Mouse (Mus musculus): ENCODE results near the gene Skap1. TPM values are rescaled to one million over a fixed set of nuclear protein-coding genes. Genes with fewer than 3 reads are reported as not detected.

Gene Skap1
- polyA plus RNA-seq, 1 experiment from 2014 or later, result 7.4 TPM

DNA sequence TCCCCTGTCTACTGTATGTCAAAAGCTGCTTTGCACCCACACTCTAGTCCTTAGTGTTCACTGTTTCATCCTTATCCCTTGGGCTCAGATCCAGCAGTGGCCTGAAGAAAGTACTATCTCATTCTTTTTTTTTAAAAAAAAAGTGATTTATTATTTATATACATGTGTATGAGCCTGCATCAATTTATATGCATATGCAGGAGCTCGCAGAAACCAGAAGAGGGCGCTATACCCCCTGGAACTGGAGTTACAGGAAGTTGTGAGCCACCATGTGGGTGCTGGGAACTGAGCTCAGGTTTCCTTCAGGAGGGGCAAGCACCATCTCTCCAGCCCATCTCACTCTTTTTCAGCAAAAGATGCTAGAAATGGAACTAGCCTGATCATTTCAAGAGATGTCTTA is 70.1 kb downstream of the Skap1 start:
- H3K4me2 ChIP-seq (ENCODE audit: low read length), result no peak overlapping the region
- no peak overlapping the region for H3K4me3 ChIP-seq (ENCODE audit: low read length)
- no peaks in the 10 kb centered on the region for H3K9me3 ChIP-seq (ENCODE audit: control insufficient read depth, low read length)
- no peaks in the 10 kb centered on the region; the same call in 1 of the 2 replicates for H3K27me3 ChIP-seq (replicated peaks; ENCODE audit: control insufficient read depth, insufficient read depth, low read length)
- no peaks in the 10 kb centered on the region for H3K36me3 ChIP-seq (ENCODE audit: control insufficient read depth, insufficient read depth, low read length)
- ATAC-seq, result no peak
- 73% methylated on average over 2 of the region's 2 CpGs for WGBS
- no peak overlapping the region for H3K9ac ChIP-seq (ENCODE audit: low read depth, low read length)
- H3K27ac ChIP-seq (ENCODE audit: low read depth, low read length), result no peak overlapping the region
- peaks cover 2% of the 10 kb centered on the region; the same call in 1 of the 2 replicates for H3K4me1 ChIP-seq (ENCODE audit: control insufficient read depth, insufficient read depth, low read depth, low read length)

DNA sequence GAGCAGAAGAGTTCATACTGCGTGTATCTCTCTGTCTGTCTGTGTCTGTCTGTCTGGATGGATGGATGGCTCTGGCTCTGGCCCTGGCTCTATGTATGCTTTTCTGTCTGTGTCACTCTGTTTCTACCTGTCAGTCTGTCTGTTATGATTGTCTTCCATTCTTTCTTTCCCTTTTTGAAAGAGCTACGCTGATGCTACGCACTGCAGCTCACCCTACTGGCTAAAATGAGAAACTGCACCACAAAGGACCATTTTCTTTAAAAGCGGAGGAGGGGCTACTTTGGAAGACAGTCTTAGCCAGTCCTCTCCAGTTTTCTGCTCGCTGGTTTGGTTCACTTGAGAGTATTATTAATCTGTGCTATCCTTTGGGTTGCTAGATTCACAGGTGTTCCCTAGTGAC is 71.8 kb downstream of the Skap1 start:
- 15% methylated on average over 5 of the region's 5 CpGs for WGBS
- peaks cover 2% of the 10 kb centered on the region; the same call in 1 of the 2 replicates for H3K4me1 ChIP-seq (ENCODE audit: control insufficient read depth, insufficient read depth, low read depth, low read length)
- no peak overlapping the region for H3K27ac ChIP-seq (ENCODE audit: low read depth, low read length)
- H3K36me3 ChIP-seq (ENCODE audit: control insufficient read depth, insufficient read depth, low read length), result no peaks in the 10 kb centered on the region
- no peak overlapping the region for H3K4me2 ChIP-seq (ENCODE audit: low read length)
- no peaks in the 10 kb centered on the region; the same call in 1 of the 2 replicates for H3K27me3 ChIP-seq (replicated peaks; ENCODE audit: control insufficient read depth, insufficient read depth, low read length)
- H3K9me3 ChIP-seq (ENCODE audit: control insufficient read depth, low read length), result no peaks in the 10 kb centered on the region
- no peak overlapping the region for H3K9ac ChIP-seq (ENCODE audit: low read depth, low read length)
- no peak overlapping the region for H3K4me3 ChIP-seq (ENCODE audit: low read length)
- ATAC-seq, result no peak

DNA sequence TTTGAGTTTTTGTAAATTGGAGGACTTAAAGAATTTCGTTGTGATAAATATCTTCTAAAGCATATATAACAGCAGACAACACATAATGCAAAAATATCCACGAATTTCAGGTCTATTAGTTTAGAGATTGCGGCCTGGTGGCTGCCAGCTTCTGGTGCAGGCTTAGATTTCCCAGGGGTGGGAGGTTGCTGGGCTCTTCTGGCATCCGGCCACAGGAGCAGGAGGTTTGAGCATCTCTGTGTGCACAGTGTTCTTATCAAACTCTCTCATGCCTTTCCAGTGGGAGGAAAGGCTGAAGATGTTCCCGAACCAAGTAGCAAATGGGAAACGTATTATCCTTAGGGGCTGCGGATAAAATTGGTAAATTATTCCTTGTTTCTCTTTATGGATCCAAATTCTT is 77.6 kb downstream of the Skap1 start:
- WGBS, result 68% methylated on average over 7 of the region's 7 CpGs
- Histone ChIP-seq H3K4me3 (ENCODE audit: low read length) (no peak overlapping the region), H3K27me3 (replicated peaks; ENCODE audit: control insufficient read depth, insufficient read depth, low read length) (no peaks in the 10 kb centered on the region; the same call in 1 of the 2 replicates), H3K36me3 (ENCODE audit: control insufficient read depth, insufficient read depth, low read length) (no peaks in the 10 kb centered on the region), H3K9me3 (ENCODE audit: control insufficient read depth, low read length) (no peaks in the 10 kb centered on the region), H3K9ac (ENCODE audit: low read depth, low read length) (no peak overlapping the region), H3K4me1 (ENCODE audit: control insufficient read depth, insufficient read depth, low read depth, low read length) (no peaks in the 10 kb centered on the region), H3K4me2 (ENCODE audit: low read length) (no peak overlapping the region), H3K27ac (ENCODE audit: low read depth, low read length) (no peak overlapping the region)
- ATAC-seq, result no peak

DNA sequence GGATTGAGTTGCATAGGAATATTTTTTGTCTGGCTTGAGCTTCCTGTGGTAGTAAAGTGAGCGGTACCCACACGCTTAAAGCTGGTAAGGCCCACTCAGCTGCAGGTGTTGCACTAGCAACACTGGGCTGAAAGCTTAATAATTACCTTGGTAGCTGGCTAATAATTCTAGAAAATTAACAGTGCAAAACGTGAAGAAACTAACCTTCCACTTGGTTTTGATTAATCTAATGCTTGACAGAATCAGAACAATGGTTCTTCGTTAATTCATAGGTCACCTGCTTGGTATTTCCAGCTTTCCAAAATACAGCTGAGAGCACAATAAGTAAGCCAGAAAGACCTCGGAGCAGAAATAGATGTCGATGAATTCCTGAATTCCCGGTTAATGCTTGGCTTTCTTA is 78.2 kb downstream of the Skap1 start:
- no peak overlapping the region for H3K4me2 ChIP-seq (ENCODE audit: low read length)
- 67% methylated on average over 7 of the region's 7 CpGs for WGBS
- no peaks in the 10 kb centered on the region for H3K36me3 ChIP-seq (ENCODE audit: control insufficient read depth, insufficient read depth, low read length)
- no peaks in the 10 kb centered on the region for H3K9me3 ChIP-seq (ENCODE audit: control insufficient read depth, low read length)
- H3K4me1 ChIP-seq (ENCODE audit: control insufficient read depth, insufficient read depth, low read depth, low read length), result no peaks in the 10 kb centered on the region
- H3K4me3 ChIP-seq (ENCODE audit: low read length), result no peak overlapping the region
- H3K27ac ChIP-seq (ENCODE audit: low read depth, low read length), result no peak overlapping the region
- no peaks in the 10 kb centered on the region; the same call in 1 of the 2 replicates for H3K27me3 ChIP-seq (replicated peaks; ENCODE audit: control insufficient read depth, insufficient read depth, low read length)
- no peak overlapping the region for H3K9ac ChIP-seq (ENCODE audit: low read depth, low read length)
- no peak for ATAC-seq

DNA sequence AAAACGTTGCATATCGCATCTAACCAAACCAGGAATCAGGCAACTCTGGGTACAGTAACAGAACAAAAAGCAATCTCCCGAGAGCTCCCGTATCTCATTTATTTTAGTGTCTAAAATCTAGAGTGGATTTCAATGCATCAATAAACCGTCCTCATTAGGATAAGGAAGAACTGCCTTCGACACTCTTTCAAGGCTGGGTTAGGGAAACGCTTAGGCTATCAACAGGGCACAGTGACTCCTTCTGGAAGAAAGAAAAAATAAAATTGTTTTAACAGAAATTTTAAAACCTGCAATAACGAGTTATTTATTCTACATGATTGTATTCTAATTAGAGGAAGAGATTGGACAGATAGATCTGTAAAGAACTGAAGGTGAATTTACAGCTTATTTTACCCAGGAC is 82.0 kb downstream of the Skap1 start:
- no peaks in the 10 kb centered on the region for H3K9me3 ChIP-seq (ENCODE audit: control insufficient read depth, low read length)
- H3K36me3 ChIP-seq (ENCODE audit: control insufficient read depth, insufficient read depth, low read length), result no peaks in the 10 kb centered on the region
- no peaks in the 10 kb centered on the region for H3K4me1 ChIP-seq (ENCODE audit: control insufficient read depth, insufficient read depth, low read depth, low read length)
- H3K27ac ChIP-seq (ENCODE audit: low read depth, low read length), result no peak overlapping the region; the same call in 1 of the 2 replicates
- peak overlapping the region; percentile 15; the same call in 1 of the 2 replicates for H3K4me2 ChIP-seq (ENCODE audit: low read length)
- no peak for ATAC-seq
- 62% methylated on average over 8 of the region's 8 CpGs for WGBS
- H3K27me3 ChIP-seq (replicated peaks; ENCODE audit: control insufficient read depth, insufficient read depth, low read length), result no peaks in the 10 kb centered on the region
- H3K9ac ChIP-seq (ENCODE audit: low read depth, low read length), result no peak overlapping the region
- H3K4me3 ChIP-seq (ENCODE audit: low read length), result no peak overlapping the region

DNA sequence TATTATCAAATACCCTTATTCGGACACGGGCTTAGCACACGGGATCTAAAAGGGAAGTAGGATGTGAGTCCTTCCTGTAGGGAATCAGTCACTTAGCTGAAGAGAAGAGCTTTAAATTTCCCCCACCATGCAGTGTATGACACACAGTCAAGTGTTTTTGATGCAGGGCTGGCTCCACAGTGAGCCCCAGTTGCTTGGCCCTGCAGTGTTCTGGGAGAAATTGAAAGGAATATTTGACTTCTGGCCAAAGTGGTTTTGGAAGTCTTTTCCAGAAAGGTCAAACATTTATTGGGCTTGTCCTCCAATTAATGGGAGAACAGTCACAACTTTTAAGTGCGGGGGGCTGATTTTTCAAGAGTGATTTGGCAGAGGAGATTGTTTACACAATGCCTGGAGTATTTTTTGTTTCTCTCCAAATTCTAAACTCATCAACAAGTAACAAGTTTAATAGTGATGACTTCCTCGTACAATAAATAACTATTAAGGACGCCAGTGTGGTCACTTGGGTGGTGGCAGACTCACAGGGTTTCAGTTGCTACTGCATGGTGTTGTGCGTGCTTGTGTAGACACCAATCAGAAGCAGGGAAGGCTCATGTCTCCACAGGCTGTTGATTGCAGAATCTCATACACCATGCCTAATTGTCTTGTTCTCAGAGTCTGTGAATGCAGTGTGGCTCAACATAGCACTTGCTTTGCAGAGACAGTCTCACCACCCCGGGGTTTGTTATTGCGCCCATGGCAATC is 86.7 kb downstream of the Skap1 start:
- no peaks in the 10 kb centered on the region; the same call in 1 of the 2 replicates for H3K4me1 ChIP-seq (ENCODE audit: control insufficient read depth, insufficient read depth, low read depth, low read length)
- H3K27ac ChIP-seq (ENCODE audit: low read depth, low read length), result no peak overlapping the region
- no peak overlapping the region for H3K4me2 ChIP-seq (ENCODE audit: low read length)
- H3K4me3 ChIP-seq (ENCODE audit: low read length), result no peak overlapping the region
- no peak for ATAC-seq
- no peaks in the 10 kb centered on the region for H3K27me3 ChIP-seq (replicated peaks; ENCODE audit: control insufficient read depth, insufficient read depth, low read length)
- H3K9ac ChIP-seq (ENCODE audit: low read depth, low read length), result no peak overlapping the region
- WGBS, result 71% methylated on average over 9 of the region's 9 CpGs
- no peaks in the 10 kb centered on the region for H3K36me3 ChIP-seq (ENCODE audit: control insufficient read depth, insufficient read depth, low read length)
- no peaks in the 10 kb centered on the region for H3K9me3 ChIP-seq (ENCODE audit: control insufficient read depth, low read length)

DNA sequence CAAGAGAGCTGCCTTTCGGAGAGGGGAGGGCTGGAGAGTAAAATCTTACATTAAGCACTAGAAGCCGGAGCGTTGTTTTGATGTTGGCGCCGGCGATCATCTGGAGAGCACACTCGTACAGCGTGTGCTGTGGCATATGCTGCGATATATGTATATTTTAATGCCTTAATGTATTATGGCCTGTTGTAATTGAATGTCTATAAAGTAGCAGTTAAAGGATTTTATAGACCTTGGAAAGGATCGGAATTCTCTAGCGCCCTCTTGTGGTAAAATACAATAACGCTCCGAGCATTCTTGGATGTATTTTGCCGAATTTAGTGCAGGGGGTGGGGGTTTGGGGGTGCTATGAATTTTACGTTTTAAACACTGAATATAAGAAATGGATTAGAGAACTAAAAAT is 88.7 kb downstream of the Skap1 start:
- Histone ChIP-seq H3K27ac (ENCODE audit: low read depth, low read length) (0 out of 2 replicates have a peak overlapping the region, but pooled peaks have one; percentile 2), H3K27me3 (replicated peaks; ENCODE audit: control insufficient read depth, insufficient read depth, low read length) (no peaks in the 10 kb centered on the region), H3K36me3 (ENCODE audit: control insufficient read depth, insufficient read depth, low read length) (no peaks in the 10 kb centered on the region), H3K4me2 (ENCODE audit: low read length) (peak overlapping the region; percentile 52), H3K4me1 (ENCODE audit: control insufficient read depth, insufficient read depth, low read depth, low read length) (no peaks in the 10 kb centered on the region; the same call in 1 of the 2 replicates), H3K9me3 (ENCODE audit: control insufficient read depth, low read length) (no peaks in the 10 kb centered on the region), H3K9ac (ENCODE audit: low read depth, low read length) (no peak overlapping the region), H3K4me3 (ENCODE audit: low read length) (peak overlapping the region; percentile 25)
- 15% methylated on average over 15 of the region's 15 CpGs for WGBS
- ATAC-seq, result no peak; the same call in 1 of the 2 replicates

DNA sequence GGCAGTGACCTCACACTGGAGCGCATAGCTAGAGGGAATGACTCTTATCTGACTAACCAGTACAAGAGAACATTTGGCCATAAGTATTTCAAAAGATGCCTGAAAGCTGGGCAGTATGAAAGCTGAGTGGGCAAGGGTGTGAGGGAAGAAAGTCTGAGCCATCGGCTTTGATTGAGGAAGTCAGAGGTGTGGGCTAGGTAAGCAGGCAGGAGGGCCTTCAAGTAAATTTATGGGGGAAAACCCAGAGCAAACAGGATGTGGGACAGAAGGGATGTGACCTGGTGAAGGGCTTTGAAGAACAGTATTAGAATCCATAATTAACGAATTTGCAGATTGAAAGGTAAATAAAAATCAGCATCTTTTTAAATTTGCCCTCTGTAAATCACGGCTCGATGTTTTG is 95.8 kb downstream of the Skap1 start:
- no peaks in the 10 kb centered on the region for H3K27me3 ChIP-seq (replicated peaks; ENCODE audit: control insufficient read depth, insufficient read depth, low read length)
- H3K27ac ChIP-seq (ENCODE audit: low read depth, low read length), result no peak overlapping the region
- WGBS, result 86% methylated on average over 5 of the region's 5 CpGs
- no peak overlapping the region for H3K4me3 ChIP-seq (ENCODE audit: low read length)
- no peaks in the 10 kb centered on the region for H3K9me3 ChIP-seq (ENCODE audit: control insufficient read depth, low read length)
- H3K36me3 ChIP-seq (ENCODE audit: control insufficient read depth, insufficient read depth, low read length), result no peaks in the 10 kb centered on the region
- no peak for ATAC-seq
- no peaks in the 10 kb centered on the region for H3K4me1 ChIP-seq (ENCODE audit: control insufficient read depth, insufficient read depth, low read depth, low read length)
- H3K9ac ChIP-seq (ENCODE audit: low read depth, low read length), result no peak overlapping the region
- no peak overlapping the region for H3K4me2 ChIP-seq (ENCODE audit: low read length)

DNA sequence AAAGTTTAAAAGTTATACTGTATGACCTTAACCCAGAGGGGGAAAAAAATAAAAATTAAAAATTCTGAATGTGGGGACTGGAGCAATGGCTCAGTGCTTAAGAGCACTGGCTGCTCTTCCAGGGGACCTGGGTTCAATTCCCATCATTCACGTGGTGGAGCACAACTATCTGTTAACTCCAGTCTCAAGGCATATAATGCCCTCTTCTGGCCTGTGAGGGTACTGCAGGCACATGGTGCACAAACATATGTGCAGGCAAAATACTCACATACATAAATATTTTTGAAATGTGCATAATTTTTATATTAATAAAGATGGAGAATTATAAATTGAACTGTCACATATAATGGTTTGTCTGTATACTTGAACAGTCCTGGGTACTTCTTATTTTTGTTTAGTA is 99.7 kb downstream of the Skap1 start:
- no peak for ATAC-seq
- Histone ChIP-seq H3K27me3 (replicated peaks; ENCODE audit: control insufficient read depth, insufficient read depth, low read length) (no peaks in the 10 kb centered on the region), H3K9ac (ENCODE audit: low read depth, low read length) (no peak overlapping the region), H3K4me3 (ENCODE audit: low read length) (no peak overlapping the region), H3K9me3 (ENCODE audit: control insufficient read depth, low read length) (no peaks in the 10 kb centered on the region), H3K4me2 (ENCODE audit: low read length) (no peak overlapping the region), H3K4me1 (ENCODE audit: control insufficient read depth, insufficient read depth, low read depth, low read length) (no peaks in the 10 kb centered on the region), H3K36me3 (ENCODE audit: control insufficient read depth, insufficient read depth, low read length) (no peaks in the 10 kb centered on the region), H3K27ac (ENCODE audit: low read depth, low read length) (no peak overlapping the region)
- 62% methylated on average over 1 of the region's 1 CpGs for WGBS
